Mouse (Mus musculus): ENCODE data around the gene 2010003K11Rik.

2010003K11Rik gene

DNA sequence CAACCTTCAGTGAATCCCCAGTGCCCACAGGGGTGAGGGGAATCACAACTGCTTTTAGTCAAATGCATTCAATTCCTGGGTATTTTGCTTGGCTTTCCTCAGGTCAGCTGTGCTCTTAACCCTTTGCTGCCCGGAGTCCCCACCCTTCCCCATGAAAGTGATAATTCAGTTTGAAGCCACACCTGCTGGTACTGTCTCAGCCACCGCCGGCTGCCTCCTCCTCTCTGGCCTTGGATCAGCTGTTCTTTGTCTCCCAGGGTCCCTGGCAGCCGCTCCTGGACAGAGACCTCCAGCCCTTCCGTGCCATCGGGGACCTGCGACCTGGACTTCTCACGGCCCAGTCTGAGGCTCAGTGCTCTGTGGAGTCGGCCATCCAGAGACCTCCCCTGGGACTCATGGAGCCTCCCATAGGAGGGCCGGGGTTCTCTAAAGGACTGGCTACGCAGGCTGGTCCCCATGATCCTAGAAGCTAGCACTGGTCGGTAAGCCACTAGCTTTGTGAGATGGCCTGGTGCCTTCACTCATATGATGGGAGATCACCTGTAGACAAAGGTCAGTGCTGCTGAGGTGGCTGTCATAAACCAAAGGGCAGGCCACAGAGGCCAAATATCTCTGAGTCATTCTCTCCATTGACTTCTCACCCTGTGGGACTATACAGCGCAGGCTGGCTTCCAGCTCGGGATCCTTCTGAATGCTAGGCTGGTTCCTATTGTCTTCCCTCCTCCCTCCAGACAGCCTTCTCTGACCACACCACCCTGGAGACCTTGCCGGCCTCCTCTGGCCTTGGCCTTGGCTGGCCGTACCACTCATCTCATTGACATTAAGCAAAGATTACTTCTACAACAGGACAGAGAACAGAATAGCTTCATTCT, at the start of gene 2010003K11Rik:
Gene 2010003K11Rik (minus strand): TSS at position 522 of the 872 bp plus-strand sequence.
- DNase-seq (ENCODE audit: low spot score), result no peak

DNA sequence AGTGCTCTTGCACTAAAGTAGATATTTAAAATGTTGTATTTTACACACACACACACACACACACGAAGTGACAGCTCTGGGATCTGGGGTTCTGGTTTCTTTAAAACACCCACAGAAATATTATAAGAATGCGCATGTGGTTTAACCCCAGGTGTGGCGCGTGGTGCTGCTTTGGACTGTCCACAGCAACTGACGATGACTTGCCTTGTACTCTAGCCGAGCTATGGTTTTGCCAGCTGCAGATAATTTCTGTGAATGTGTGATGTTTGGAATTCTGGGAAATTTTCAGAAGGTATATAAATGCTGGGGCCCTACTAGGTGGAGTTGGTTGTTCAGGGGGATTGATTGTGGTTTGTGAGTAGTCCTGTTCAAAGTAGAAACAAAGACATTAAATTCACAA, 49.4 kb upstream of the 2010003K11Rik start:
- DNase-seq (ENCODE audit: low spot score), result no peak

DNA sequence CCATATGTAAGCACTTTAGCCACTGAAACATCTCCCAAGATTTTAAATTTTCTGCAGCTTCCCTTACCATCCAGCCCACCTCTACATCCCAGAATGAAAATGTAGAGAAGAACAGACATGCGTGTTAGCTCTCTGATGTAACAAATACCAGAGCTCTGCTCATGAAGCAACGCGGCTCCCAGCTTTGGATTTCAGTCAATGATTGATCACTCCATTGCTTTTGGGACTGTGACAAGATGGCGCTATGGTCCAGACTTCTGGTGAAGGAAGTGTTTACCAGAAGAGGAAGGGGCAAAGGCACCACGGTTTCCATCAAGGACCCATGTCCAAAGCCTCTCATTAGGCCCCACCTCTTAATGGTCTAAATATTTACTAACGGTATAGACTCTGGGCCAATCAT, 47.5 kb upstream of the 2010003K11Rik start:
- DNase-seq (ENCODE audit: low spot score), result no peak

DNA sequence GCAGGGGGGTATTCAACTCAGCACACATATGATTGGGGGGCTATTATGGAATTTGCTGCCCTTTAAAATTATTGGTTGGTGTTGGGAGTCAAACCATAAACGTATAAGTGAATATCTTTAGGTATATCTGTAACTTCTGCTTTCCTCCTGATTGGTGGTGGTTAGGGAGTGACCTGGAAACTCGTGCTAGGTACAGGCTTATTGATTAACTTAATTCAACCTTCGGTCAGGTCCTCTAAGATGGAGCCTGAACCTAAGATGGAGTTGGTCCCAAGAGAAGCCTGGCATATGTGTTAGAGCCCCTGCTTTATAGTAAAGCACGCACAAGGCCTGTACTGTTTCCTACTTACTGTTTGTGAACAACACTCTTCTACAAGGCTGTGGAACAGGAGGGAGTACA, 46.7 kb upstream of the 2010003K11Rik start:
- no peak for DNase-seq (ENCODE audit: low spot score)

DNA sequence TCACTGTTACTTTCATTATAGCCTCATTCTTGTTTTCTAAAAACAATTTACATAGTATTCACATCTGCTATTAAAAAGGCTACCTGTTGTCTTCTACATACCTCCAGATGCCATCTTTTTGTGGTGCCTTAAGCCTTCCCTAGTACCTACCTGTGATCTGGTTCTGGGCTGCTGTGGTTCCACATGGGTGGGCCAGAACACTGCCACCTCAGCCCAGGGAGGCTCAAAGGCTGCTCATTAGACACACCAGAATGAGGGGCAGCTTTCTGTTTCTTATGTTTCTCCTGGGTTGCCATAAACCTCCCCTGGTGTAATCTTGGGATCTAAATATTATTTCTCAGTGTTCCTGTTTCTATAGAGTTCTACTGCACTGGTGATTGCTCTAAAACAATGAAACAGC, 43.7 kb upstream of the 2010003K11Rik start:
- no peak for DNase-seq (ENCODE audit: low spot score)

DNA sequence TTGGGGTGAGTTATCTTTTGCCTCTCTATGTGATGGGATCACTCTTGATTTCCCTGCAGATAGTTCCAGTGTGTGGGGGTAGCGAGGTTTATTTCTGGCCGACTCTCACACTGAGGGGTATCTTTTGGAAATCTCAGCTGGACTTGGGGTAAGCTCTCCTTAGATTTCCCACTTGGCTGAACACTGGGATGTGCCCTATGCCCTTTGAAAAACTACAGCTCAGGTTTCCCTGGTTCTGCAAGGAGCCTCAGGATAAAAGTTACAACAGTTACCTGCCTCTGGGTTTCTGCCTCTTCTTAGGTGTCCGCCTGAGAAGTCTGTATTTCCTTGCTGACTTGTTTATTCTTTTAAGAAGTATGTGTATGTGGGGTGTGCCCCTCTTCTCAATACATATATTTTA, 42.6 kb upstream of the 2010003K11Rik start:
- no peak for DNase-seq (ENCODE audit: low spot score)

DNA sequence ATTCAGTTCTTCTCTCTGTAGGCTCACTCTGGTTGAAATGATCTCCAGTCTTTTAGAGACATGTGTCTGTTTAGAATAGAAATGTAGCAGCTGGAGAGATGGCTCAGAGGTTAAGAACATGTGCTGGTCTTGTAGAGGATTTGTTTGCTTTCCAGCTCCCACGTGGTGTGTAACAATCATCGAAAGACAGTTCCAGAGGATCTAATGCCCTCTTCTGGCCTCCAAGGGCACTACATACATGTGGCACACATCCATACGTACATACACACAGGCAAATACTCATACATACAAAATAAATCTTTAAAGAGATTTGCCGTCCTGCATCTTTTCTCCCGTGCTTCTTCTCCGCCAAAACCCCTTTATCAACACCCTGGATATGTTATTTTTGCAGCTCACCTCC, 41.9 kb upstream of the 2010003K11Rik start:
- no peak for DNase-seq (ENCODE audit: low spot score)

DNA sequence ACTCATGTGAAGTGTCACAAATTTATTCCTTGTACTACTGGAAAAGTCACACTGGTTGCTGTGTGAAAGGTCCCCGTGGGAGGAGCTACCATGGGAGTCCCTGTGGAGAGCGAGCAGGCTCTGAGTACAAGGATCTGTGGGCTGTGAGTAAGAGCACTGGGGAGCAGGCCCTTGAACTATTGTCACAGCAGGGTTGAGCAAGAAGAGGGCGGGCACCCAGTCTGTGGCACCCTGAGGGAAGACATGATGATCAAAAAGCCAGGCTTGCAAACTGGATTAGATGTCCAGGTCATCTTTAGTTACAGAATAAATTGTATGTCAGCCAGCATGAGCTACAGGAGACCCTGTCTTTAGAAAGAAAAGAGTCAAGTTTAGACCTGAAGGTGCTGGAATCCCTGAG, 38.2 kb upstream of the 2010003K11Rik start:
- no peak for DNase-seq (ENCODE audit: low spot score)

DNA sequence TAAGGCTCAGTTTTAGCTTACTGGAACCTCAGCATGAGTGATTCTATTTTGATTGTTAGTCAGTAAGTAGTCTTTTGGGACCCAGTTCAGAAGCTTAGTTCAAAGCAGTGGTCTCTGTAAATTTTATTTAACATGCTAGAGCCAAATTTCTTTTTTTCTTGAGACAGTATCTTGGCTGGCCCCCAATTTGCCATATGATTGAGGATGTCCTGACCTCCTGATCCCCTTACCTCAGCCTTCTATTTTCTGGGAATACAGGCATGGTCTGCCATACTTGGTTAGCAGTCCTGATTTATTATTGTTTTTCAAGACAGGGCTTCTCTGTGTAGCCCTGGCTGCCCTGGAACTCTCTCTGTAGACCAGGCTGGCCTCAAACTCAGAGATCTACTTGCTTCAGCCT, 37.5 kb upstream of the 2010003K11Rik start:
- no peak for DNase-seq (ENCODE audit: low spot score)

DNA sequence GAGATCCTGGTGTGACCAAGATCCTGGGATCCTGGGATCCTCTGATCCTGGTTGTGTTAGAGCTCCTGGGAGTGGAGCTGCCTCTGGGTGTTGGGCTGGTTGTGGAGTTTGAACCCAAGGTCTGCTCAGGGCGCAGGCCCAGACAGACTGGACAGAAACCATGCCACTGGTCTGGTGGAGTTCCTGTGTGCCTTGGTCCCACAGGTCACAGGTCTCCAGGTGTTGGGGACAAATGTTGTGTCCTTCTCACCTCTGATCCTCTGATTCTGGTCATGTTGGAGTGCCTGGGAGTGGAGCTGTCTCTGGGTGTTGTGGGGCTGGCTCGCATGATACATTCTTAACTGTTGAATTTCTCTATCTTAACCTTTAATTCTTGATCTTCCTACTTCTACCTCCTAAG, 36.3 kb upstream of the 2010003K11Rik start:
- no peak for DNase-seq (ENCODE audit: low spot score)

DNA sequence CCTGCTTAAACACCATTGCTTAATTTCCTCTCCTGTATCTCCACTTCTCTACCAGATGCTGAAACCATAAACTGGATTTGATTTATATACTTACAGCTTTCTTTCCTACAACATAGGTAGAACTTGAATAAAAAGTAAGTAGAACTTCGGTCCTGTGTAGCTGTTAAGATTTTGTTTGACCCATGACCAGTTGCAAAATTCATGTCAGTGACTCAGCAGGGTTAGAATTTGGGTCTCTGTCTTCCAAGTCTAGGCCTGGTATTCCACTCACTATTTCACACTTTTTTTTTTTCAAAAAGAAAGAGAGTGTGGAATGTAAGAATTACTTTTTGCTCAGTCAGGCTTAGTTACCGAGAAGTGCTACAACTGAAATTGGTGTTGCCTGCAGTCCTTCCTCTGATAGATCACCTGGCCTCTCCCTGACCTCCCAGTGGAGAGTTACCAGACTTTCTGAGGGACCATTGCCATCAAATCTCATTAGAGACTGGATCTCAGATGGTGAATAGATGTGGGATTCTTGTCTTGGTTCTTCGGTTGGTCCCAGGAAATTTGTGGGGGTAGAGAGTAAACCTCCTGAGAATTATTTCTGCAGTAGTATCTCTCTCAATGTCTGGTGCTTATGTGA, 23.2 kb upstream of the 2010003K11Rik start:
- no peak for DNase-seq (ENCODE audit: low spot score)

DNA sequence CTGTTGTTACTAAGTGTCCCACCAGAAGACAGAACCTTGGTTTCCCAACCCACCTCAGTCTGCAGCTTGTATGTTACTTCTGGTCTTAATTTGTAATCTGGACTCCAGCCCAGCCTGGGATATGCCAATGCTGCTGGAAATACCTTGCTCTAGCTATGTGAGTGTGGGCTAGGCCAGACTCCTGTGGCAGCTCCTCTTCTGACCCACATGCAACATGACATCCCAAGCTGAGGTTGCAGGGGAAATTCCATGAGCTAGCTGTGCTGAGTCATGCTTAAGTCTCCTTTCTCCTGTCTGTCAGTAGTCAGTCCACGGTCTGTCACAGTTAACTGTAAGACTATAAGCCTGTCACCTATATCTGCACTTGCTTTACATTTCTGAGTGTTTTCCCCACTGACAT, 19.1 kb upstream of the 2010003K11Rik start:
- DNase-seq (ENCODE audit: low spot score), result no peak

DNA sequence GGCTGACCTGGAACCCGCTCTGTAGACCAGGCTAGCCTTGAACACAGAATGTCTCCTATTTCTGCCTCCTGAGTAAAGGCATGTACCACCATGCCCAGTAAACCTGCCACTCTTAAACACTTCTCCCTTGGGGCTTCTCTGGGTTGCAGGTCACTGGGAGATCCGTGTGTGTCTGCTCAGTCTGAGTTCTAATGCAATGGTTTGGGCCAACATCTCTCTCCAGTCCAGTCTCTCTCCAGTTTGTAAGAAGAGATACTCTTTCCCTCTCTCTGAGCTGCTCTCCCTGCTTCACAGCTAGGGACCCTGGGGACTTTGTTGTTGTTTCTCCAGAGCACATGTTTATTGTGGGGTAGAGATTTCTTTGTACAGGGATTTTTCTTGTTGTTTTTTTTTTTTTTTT, 17.9 kb upstream of the 2010003K11Rik start:
- no peak for DNase-seq (ENCODE audit: low spot score)

DNA sequence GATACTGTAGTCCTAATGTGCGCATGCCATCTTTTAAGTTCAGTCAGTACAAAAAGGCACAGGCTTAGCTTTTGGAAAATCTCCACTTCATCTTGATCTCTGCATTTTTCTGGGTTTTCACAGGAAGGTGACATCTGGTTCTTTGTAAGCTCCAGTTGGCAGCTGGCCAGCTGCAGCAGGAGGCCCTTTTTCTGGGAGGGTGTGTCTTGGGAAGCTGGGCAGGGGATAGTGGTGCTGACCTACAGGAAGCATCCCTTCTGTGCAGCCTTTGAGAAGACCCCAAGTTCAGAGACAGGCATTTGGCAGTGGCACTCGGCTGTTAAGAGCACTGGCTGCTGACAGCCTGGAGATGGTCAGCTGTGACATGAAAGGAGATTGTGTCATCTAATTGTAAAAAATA, 17.4 kb upstream of the 2010003K11Rik start:
- no peak for DNase-seq (ENCODE audit: low spot score)

DNA sequence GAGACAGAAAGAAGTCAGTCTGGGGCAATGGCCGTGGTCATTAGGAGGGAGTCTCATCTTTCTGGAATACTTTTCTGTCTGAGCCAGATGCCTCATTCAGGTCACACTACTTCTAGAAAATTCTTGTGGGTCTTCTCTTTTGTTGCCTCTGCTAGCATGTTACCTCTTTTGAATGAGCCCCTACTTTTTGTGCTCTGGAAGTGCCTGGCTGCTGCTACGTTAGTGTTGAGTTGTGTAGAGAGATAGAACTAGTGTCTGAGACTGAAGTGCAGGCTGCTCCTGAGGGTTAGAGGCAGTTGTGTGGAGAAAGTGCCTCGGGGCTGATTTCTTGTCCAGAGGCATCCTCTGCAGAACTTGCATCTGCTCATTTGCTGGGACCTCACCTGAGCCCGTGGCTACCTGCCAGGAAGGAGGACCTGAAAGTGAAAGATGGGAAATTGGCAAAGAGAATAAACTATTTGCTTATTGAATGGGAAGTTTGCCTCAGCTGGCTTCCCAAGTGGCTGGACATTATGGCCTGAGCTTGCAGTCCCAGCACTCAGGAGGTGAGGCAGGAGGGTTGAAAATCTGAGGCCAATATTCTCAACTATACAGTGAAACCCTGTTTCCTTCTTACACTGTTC, 15.0 kb upstream of the 2010003K11Rik start:
- DNase-seq (ENCODE audit: low spot score), result no peak

DNA sequence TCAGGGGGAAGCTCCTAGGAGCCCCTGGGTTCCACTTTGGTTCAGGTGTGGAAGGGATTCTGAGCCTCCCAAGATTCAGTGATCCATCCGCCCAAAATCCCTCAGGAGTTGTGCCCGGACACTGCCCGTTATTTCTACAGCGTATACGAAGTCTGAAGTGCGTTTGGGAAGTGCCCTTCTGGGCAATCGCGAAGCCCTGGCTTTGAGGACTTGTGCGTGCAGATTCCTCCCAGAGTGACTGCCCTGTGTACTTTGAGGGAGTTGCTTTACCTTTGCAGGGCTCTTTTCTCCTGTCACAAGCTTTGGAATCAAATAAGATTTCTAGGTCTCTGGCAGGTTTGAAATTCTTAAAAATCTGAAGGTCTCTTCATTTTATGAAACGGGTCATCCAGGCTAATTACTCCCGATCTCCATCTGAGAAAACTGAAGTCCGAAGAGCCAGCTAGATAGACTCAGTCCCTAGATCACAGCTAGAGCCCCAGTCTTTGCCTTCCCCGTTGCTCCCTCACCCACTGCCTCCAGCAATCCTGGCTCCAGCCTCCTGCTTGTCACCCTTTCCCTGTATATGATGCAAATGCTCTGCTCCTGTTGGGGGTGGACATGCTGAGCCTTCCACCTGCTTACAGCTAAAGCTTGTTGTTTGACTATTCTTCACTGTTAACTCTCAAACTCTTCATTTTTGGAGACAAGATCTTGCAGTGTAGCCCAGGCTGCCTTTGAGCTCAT, 12.9 kb upstream of the 2010003K11Rik start:
- no peak for DNase-seq (ENCODE audit: low spot score)

DNA sequence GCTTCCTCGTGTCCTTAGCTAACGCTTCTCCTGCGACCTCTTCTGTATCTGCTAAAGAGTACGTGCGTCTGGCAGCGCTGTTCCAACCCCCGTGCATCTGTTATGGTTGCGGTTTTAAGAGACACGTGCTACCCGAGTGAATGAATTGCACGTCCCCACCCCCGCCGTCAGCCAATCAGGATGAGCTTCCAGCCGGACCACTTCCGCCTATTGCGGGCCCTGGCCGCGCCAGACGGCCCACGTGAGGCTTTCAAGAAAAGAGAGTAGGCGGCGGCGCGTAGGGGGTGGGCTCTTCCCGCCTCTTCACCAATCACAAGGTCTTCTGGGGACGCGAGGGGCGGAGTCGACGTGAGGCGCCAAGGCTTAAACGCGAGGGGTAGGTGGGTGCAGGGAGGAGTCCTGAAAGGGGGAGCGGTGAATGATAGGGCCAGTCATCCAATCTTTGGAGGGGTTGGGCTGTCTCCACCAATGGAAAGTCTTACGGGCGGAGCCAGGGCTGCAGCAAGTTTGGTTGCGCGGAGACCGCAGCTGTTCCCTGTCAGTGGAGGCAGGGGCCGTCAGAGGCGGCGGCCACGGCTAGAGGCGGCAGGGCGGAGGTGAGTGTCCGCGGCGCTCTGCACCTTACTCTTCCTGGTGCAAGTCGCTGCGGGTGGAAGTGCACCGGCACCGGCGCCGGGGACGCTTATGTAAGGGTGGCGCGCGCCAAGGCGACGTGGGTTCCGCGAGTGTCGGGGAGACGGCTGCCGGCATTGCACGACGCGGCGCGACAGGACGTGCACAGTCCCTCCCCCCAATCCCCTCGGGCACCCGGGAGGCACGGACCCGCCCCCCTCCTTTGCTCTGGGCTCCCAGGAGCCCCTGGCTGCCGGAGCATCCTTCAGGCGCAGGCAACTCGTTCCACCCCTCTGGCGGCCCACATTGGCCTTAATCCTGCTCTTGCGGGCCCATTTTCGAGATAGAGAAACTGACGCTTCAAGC, 11.9 kb upstream of the 2010003K11Rik start, which contains the start of gene Pcx:
Gene Pcx (plus strand): TSS at position 487 of the 978 bp plus-strand sequence.
- peak; percentile 98 for DNase-seq (ENCODE audit: low spot score)

DNA sequence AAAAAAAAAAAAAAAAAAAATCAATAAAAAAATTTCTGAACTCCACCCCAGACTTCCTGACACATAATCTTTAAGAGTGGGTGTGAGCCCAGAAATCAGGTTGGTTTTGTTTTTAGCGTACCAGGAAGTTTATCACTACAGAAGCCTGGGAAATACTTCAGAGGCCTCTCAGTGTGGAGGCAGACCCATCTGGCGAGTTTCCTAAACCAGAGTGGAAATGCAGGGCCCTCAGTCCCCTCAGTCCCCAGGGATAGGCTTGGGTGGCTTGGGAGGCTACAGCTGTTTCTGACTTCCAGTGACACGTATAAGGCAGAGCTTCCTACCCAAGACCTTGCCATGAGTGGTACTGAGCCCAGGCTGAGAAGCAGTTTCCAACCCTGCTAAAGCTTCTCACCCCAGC, 9.4 kb upstream of the 2010003K11Rik start:
- DNase-seq (ENCODE audit: low spot score), result no peak

DNA sequence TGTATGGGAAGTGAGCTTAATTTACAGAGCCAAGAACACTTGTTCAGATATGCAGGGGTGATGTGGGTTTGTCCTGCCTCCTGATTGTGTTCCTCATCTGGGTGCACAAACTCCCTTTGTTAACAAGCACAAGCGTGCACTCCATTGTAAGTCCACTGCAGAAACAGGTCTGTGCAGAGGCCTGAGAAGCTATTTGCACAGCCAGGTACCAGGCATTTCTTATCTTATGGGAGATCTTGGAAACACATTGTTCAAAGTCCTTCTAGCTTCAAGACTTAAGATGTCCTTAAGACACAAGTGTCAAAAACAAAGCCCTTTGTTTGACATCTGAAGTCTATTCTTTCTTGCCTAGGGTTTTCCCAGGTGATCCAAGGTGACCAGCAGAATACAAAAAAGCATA, 6.4 kb upstream of the 2010003K11Rik start:
- no peak for DNase-seq (ENCODE audit: low spot score)

DNA sequence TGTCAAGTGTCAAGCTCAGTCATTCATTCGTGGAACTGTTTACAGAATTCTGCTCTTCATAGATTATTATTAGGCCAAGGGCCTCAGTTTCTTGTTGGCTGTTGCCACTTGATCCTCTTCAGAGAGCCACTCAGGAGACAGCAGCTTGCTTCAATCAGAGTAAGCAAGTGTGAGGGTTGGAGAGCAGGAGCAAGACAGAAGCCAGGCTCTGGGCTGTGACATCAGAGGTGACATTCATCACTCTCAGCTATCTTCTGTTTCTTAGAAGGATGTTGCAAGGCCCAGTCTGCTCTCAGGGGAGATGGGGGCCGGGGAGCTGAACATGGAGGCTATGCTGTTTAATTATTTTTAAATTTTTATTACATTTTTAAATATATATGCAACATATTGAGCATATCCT, 4.3 kb upstream of the 2010003K11Rik start:
- DNase-seq (ENCODE audit: low spot score), result no peak
